Mouse (Mus musculus) heart, postnatal 4 days (tissue): ENCODE results near the gene Slc11a2. TPM values are rescaled to one million over a fixed set of nuclear protein-coding genes. Genes with fewer than 3 reads are reported as not detected.
"Not testable (repeated sequence)": the region's sequence is repeated elsewhere in the genome, so short reads cannot be mapped to it uniquely, and the experiment has no call there.

Experiments used
- DNase-seq: peaks from one replicate; pipeline ENCODE4 v3.0.0; 2021
- total RNA-seq, 2 experiments: library from RNA; stranded (reverse); gene quantifications; 2 replicates each; pipeline ENCODE4 v1.2.3; 2021

Slc11a2 gene
- total RNA-seq, 2 experiments from 2014 or later: 40.4 to 43.9 TPM

DNA sequence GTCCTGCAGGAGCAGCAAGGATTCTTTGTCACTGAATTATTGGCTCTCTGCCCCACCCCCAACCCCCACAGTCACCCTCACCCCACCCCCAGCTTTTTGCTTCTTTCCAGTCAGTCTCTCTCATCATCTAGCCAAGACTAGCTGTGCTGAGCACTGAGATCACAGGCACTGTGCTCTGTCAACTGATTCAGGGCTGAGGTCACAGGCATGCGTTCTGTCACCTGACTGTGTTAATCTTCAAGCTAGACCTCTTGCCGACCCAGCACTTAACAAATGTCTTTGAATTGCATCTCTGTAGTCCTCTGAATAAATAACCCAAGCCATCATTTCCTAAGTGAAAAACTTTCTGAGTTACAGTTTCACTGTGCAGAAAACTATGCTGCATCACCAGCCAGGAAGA, 75.4 kb downstream of the Slc11a2 start:
- DNase-seq: no peak

DNA sequence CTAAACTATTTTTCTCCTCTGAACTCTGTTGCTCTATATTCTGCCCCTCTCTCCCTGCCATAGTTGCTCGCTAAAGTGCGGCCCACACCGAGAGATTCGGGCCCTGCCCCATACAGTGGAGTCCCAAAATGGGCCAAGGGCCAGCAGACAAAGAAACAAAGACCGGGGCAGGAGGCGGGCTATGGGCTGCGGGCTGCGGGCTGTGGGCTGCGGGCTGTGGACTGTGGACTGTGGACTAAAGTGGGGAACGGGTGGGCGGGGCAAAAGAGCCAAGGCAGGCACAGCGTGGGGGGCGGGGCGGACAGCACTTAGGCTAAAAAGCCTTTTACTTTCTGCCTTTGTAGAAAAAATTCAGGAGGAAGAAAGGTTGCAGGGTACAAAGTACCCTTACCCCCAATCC, 78.1 kb downstream of the Slc11a2 start:
- no peak for DNase-seq

DNA sequence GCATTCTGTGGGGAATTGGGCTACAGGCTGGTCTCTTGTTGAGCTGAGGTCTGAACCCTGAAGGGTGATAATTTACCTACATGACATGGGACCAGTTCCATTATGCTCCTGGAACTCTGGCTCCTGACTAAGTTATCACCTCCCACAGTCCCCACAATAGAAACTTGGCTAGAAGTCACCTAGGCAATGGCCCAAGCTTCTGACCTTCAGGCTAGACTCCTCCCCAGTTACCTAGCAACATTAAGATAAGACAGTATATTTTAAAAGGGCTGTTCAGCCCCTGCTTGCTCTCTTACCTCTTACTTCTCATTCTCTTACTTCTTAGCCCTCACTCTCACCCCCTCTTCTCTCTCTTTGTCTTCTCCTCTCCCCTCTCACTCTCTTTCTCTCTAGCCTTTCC, 79.4 kb downstream of the Slc11a2 start:
- DNase-seq: peak; percentile 21

DNA sequence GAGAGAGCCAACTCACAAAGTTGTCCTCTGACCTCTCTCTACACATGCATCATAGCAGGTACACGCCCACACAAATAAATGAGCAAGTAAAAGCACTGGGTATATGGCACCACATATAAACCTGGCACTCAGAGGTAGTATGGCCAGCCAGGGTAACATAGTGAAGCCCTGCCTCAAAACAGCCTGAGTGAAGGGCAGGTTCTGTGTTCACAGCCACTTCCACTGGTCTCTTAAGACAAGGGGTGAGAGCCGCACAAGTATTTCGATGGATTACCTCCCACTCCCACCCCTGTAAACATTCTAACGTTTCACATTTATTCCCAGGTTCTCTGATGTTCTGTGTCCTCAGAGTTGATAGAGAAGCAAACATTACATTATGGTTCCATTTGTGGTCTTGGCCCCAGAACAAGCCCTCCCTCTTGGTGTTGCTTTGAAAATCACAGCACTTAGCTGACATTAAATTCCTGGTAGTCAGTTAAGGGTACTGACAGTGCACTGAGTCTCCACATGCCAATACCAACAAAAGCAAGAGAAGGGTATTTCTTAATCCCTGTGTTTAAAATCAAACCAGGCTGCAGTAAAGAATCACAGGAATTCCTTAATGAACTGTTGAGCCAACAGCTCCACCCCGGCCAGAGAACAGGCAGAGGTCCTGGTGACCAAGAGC, 83.4 kb downstream of the Slc11a2 start:
- not testable (repeated sequence) for DNase-seq

Other genes with a start within 250 kb of the Slc11a2 start
- gene Atf1, start 197.3 kb downstream of the Slc11a2 start, total RNA-seq: 10 to 100 TPM; 54.8 to 57.7 TPM
- not detected for gene Tmprss12, start 144.2 kb downstream of the Slc11a2 start, total RNA-seq
- gene Mettl7a1, start 120.9 kb downstream of the Slc11a2 start, total RNA-seq: 10 to 100 TPM in 1 of 2 experiments, 1 to 10 TPM in 1; 8.8 to 13.1 TPM
- not detected for gene Mettl7a3, start 90.1 kb downstream of the Slc11a2 start, total RNA-seq
- not detected for gene Methig1, start 71.9 kb downstream of the Slc11a2 start, total RNA-seq
- under 1 TPM in 1 of 2 experiments, not detected in 1; 0.27 TPM for gene Mettl7a2, start 71.9 kb downstream of the Slc11a2 start, total RNA-seq
- not detected for gene Higd1c, start 60.5 kb downstream of the Slc11a2 start, total RNA-seq
- gene Gm5475, start 2.9 kb downstream of the Slc11a2 start, total RNA-seq: not detected
- 10 to 100 TPM; 15.3 to 15.8 TPM for gene Letmd1, start 44.0 kb upstream of the Slc11a2 start, total RNA-seq
- gene Csrnp2, start 70.4 kb upstream of the Slc11a2 start, total RNA-seq: 1 to 10 TPM; 5.9 to 6.5 TPM
- 10 to 100 TPM; 14.4 to 14.6 TPM for gene Tfcp2, start 126.9 kb upstream of the Slc11a2 start, total RNA-seq
- 10 to 100 TPM; 26.3 to 29.3 TPM for gene Pou6f1, start 174.9 kb upstream of the Slc11a2 start, total RNA-seq
- 100 to 1,000 TPM; 147 to 155 TPM for gene Dazap2, start 190.3 kb upstream of the Slc11a2 start, total RNA-seq
- 10 to 100 TPM; 21.6 to 22.6 TPM for gene Smagp, start 211.9 kb upstream of the Slc11a2 start, total RNA-seq
- gene Bin2, start 244.5 kb upstream of the Slc11a2 start, total RNA-seq: 1 to 10 TPM; 1.6 to 2.0 TPM